Mouse (Mus musculus) right cerebral cortex, postnatal 36 days (tissue): ENCODE results near the gene Ccdc85c.
A peak's percentile ranks its signal among the peaks of the same experiment; 100 is the strongest.

ENCODE experiments used
- DNase-seq, 2 experiments: peaks; one replicate each; pipeline ENCODE4 v3.0.0; 2022; ENCODE audit warnings: low spot score in 2 of 2, mixed read lengths in 1 of 2

Ccdc85c gene

GRCm38 (mm10) chr12:108219163-108219562, 56.1 kb downstream of the Ccdc85c start:
- no peak for DNase-seq

GRCm38 (mm10) chr12:108217572-108217971, 57.7 kb downstream of the Ccdc85c start:
- DNase-seq, result no peak

GRCm38 (mm10) chr12:108216611-108217370, 58.4 kb downstream of the Ccdc85c start:
- no peak for DNase-seq

GRCm38 (mm10) chr12:108215090-108215489, 60.1 kb downstream of the Ccdc85c start:
- no peak for DNase-seq

GRCm38 (mm10) chr12:108213090-108214041, 61.9 kb downstream of the Ccdc85c start:
- no peak for DNase-seq

- no peak for DNase-seq
These were observed 62.7 kb downstream of the Ccdc85c start for GRCm38 (mm10) chr12:108212476-108212875.

- DNase-seq, result no peak
These were observed 63.2 kb downstream of the Ccdc85c start for GRCm38 (mm10) chr12:108212071-108212470.

- no peak for DNase-seq
These were observed 64.6 kb downstream of the Ccdc85c start for GRCm38 (mm10) chr12:108210623-108211022.

GRCm38 (mm10) chr12:108208726-108209438, 66.3 kb downstream of the Ccdc85c start:
- DNase-seq, result peak; percentile 51 to 56

- DNase-seq, result no peak
These were observed 67.0 kb downstream of the Ccdc85c start for GRCm38 (mm10) chr12:108208216-108208615.

- peak in 1 of 2 experiments; percentile 61 for DNase-seq
These were observed 68.6 kb downstream of the Ccdc85c start for GRCm38 (mm10) chr12:108206641-108207040.

GRCm38 (mm10) chr12:108204978-108205377, 70.2 kb downstream of the Ccdc85c start:
- no peak for DNase-seq

- no peak for DNase-seq
These were observed 71.3 kb downstream of the Ccdc85c start for GRCm38 (mm10) chr12:108203895-108204294.

- no peak for DNase-seq
These were observed 75.1 kb downstream of the Ccdc85c start for GRCm38 (mm10) chr12:108200094-108200493.

- no peak for DNase-seq
These were observed 76.8 kb downstream of the Ccdc85c start for GRCm38 (mm10) chr12:108198447-108198846.

- no peak for DNase-seq
These were observed 79.5 kb downstream of the Ccdc85c start for GRCm38 (mm10) chr12:108195761-108196160.

GRCm38 (mm10) chr12:108193878-108194277, 81.3 kb downstream of the Ccdc85c start:
- peak in 1 of 2 experiments; percentile 50 for DNase-seq

GRCm38 (mm10) chr12:108187541-108188091, 87.6 kb downstream of the Ccdc85c start:
- DNase-seq, result no peak

- DNase-seq, result no peak
These were observed 93.5 kb downstream of the Ccdc85c start for GRCm38 (mm10) chr12:108181716-108182115.

- DNase-seq, result peak; percentile 100
These were observed 95.6 kb downstream of the Ccdc85c start, which contains the start of gene Ccnk for GRCm38 (mm10) chr12:108179321-108180266. Gene Ccnk (plus strand): TSS chr12:108179579.

GRCm38 (mm10) chr12:108179246-108179320, 96.1 kb downstream of the Ccdc85c start, which contains the start of gene Setd3:
Gene Setd3 (minus strand): TSS chr12:108179314.
- no peak for DNase-seq
